ENCODE assay signal across 13 mouse cellular contexts in genomic region chr15:102082148-102082547, GRCm38 (mm10). TPM values are rescaled to one million over a fixed set of nuclear protein-coding genes. Genes with fewer than 3 reads are reported as not detected.
"Had no signal": no experiment of that assay in that cellular context is flagged by ENCODE, and none has a peak within 500 bp of the region (broad histone marks: within the 10 kb centered on the region; RNA-seq: fewer than 3 reads in every experiment).

No protein-coding gene starts in this region.

- ATAC-seq: hindbrain, postnatal 0 days; midbrain, embryonic 16.5 days had no signal

- H3K4me2 ChIP-seq: limb, embryonic 15.5 days; midbrain, embryonic 12.5 days; neural tube, embryonic 13.5 days had no signal

- H3K4me1 ChIP-seq: midbrain, embryonic 12.5 days; neural tube, embryonic 13.5 days had no signal

- H3K9ac ChIP-seq: limb, embryonic 15.5 days; liver, embryonic 14.5 days; midbrain, embryonic 12.5 days; neural tube, embryonic 13.5 days had no signal

- H3K4me3 ChIP-seq: layer of hippocampus, adult 2 months; limb, embryonic 15.5 days; midbrain, embryonic 12.5 days; neural tube, embryonic 13.5 days had no signal

- H3K9me3 ChIP-seq: limb, embryonic 15.5 days; midbrain, embryonic 12.5 days; neural tube, embryonic 13.5 days had no signal

- DNase-seq: lung, adult 18-20 months; retina, postnatal 1 day; right cerebral cortex, postnatal 4 days; spleen, adult 18-20 months; thymus, postnatal 36 days had no signal

- H3K27ac ChIP-seq: hindbrain, postnatal 0 days; layer of hippocampus, adult 2 months; limb, embryonic 15.5 days; liver, embryonic 14.5 days; midbrain, embryonic 12.5 days; neural tube, embryonic 13.5 days had no signal

- H3K27me3 ChIP-seq: limb, embryonic 15.5 days; midbrain, embryonic 12.5 days; neural tube, embryonic 13.5 days had no signal

RNA-seq across cellular contexts. Expression of gene Tns2, which starts 18.1 kb away (rescaled TPM):
- total RNA-seq: megakaryocyte-erythroid progenitor cell, adult 5-6 weeks had no signal
